Mouse (Mus musculus) erythroblast, embryonic 14.5 days (primary cell): ENCODE data around the gene Rab8b. TPM values are rescaled to one million over a fixed set of nuclear protein-coding genes. Genes with fewer than 3 reads are reported as not detected.
A peak's percentile ranks its signal among the peaks of the same experiment; 100 is the strongest.

Source experiments
- H3K27me3 ChIP-seq: 2 replicates; pipeline ENCODE4 v1.6.1; 2012; ENCODE audit warnings: inconsistent platforms; ENCODE audit not compliant: control insufficient read depth
- H3K36me3 ChIP-seq: 2 replicates; pipeline ENCODE4 v1.6.1; 2012; ENCODE audit warnings: mild to moderate bottlenecking, inconsistent platforms; ENCODE audit not compliant: control insufficient read depth
- H3K4me1 ChIP-seq: 2 replicates; pipeline ENCODE4 v1.6.1; 2012; ENCODE audit warnings: inconsistent platforms; ENCODE audit not compliant: control insufficient read depth
- H3K4me3 ChIP-seq: replicated peaks from 2 replicates; pipeline ENCODE3; 2012; ENCODE audit warnings: moderate library complexity, mild to moderate bottlenecking, inconsistent platforms
- H3K9me3 ChIP-seq: 2 replicates; pipeline ENCODE4 v1.6.1; 2012; ENCODE audit warnings: low read length, inconsistent platforms, mixed read lengths; ENCODE audit not compliant: control insufficient read depth
- GATA1 ChIP-seq: IDR thresholded peaks from 2 replicates; pipeline ENCODE4 v1.6.1; 2012; ENCODE audit warnings: low read length, inconsistent platforms, mixed read lengths
- TAL1 ChIP-seq: IDR thresholded peaks from 3 replicates; pipeline ENCODE4 v1.6.1; 2012; ENCODE audit warnings: low read length, inconsistent platforms, mixed read lengths
- polyA plus RNA-seq: library from polyadenylated mRNA; stranded (reverse); fragments of >175 nt; gene quantifications from 2 replicates; pipeline ENCODE4 v1.2.3, GENCODE M21; 2012

Rab8b gene
- polyA plus RNA-seq, 1 experiment: 0.53 TPM

DNA sequence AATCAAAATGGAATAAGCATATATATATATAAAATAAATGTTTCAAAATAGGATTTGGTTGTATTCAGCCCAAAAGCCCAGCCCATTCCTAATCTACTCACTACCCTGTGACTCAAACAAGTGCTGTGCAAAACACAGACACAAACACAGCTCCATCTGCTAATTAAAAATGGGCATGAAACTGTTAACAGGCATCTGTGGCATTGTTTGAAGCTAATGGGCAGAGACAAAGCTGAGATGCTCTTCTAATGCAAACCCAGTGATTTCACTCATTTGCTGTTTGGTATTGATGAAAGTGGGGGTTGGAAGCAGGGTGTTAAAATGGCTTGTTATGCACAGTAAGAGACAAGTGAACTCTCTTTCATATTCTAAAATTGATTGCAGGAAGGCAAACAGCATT is 7.2 kb downstream of the Rab8b start:
- TF ChIP-seq TAL1 (no peak), GATA1 (no peak)
- peaks cover 2% of the 10 kb centered on the region; the same call in 1 of the 2 replicates for H3K9me3 ChIP-seq
- H3K4me3 ChIP-seq: peak overlapping the region; percentile 91
- H3K36me3 ChIP-seq: peaks cover 95% of the 10 kb centered on the region
- H3K27me3 ChIP-seq: no peaks in the 10 kb centered on the region
- H3K4me1 ChIP-seq: peaks cover 94% of the 10 kb centered on the region

- peaks cover 94% of the 10 kb centered on the region for H3K4me1 ChIP-seq
- TF ChIP-seq TAL1 (no peak), GATA1 (no peak)
- peaks cover 95% of the 10 kb centered on the region for H3K36me3 ChIP-seq
- no peak overlapping the region for H3K4me3 ChIP-seq
- H3K9me3 ChIP-seq: peaks cover 2% of the 10 kb centered on the region; the same call in 1 of the 2 replicates
- no peaks in the 10 kb centered on the region for H3K27me3 ChIP-seq
Measured at GRCm38 (mm10) chr9:66910677-66911076, 8.8 kb downstream of the Rab8b start.

DNA sequence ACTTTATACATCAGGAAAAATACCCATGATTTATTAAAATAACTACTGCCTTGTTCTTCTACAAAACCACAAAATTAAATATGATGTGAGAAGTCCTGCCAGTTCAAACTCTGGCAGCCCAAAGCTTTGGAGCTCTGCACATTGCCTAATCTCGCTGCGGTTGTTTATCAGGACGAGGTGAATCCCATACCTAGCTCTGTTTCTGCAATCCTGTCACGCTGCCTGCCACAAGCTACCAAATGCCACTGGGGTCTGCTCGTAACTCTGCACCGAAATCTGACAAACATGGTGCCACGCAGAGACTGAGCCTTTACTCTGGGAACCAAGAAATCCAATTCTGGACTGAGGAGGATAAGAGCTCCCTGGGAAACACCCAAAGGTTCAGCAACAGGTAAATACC is 9.6 kb downstream of the Rab8b start:
- H3K36me3 ChIP-seq: peaks cover 92% of the 10 kb centered on the region
- H3K9me3 ChIP-seq: peaks cover 2% of the 10 kb centered on the region; the same call in 1 of the 2 replicates
- H3K27me3 ChIP-seq: no peaks in the 10 kb centered on the region
- no peak overlapping the region for H3K4me3 ChIP-seq
- H3K4me1 ChIP-seq: peaks cover 88% of the 10 kb centered on the region
- TF ChIP-seq TAL1: no peak
- no peak for TF ChIP-seq GATA1

DNA sequence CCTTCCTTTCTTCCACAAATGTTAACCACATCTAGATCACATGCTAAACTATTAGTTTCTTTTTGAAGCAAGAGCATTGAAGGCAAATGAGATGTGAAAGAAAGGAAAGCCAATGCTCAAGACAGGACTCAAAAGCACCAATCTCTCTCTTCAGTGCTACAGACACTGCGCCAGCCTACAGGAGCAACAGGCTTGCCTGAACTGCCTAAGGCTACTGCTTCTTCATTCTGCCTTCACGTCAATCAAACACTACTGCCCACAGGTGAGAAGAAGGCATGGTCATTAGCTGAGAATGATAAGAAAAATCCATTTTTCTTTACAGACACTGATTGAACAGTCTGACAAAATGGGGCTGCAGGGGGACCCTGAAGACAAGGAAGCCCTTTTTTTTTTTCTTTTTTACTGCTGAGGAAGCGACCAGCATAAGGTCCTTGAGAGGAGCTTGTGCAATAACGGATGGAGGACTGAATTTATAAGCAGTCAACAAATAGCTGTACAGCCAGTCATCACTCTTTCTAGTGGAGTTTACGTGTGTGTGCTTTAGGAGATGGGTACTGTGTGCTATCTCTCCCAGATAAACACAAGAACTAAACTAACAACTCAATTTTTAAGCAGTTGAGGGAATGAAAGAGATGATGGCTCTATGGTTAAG is 11.6 kb downstream of the Rab8b start:
- no peaks in the 10 kb centered on the region for H3K27me3 ChIP-seq
- no peak overlapping the region for H3K4me3 ChIP-seq
- TF ChIP-seq TAL1 (no peak), GATA1 (no peak)
- H3K4me1 ChIP-seq: peaks cover 79% of the 10 kb centered on the region
- peaks cover 1% of the 10 kb centered on the region; the same call in 1 of the 2 replicates for H3K9me3 ChIP-seq
- peaks cover 90% of the 10 kb centered on the region for H3K36me3 ChIP-seq

DNA sequence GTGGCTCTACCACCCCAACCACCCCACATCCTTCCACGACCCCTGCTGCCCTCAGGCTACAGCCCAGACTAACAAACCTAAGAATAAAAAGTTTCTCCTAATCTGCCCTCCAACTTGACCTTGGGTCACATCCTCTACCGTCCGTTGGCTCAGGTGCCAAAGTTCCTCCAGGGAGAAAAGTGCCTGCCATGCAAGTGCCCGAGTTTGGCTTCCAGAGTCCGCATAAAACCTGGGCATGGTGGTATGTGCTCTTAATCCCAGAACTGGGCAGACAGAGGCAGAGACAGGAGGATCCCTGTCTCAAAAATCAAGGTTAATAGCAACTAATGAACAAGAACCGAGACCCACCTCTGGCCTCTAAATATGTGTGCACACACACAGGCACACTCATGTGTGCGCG is 12.4 kb downstream of the Rab8b start:
- Histone ChIP-seq H3K4me3 (no peak overlapping the region), H3K27me3 (no peaks in the 10 kb centered on the region), H3K36me3 (peaks cover 90% of the 10 kb centered on the region), H3K4me1 (peaks cover 76% of the 10 kb centered on the region), H3K9me3 (peaks cover 1% of the 10 kb centered on the region; the same call in 1 of the 2 replicates)
- TF ChIP-seq TAL1 (no peak), GATA1 (no peak)

DNA sequence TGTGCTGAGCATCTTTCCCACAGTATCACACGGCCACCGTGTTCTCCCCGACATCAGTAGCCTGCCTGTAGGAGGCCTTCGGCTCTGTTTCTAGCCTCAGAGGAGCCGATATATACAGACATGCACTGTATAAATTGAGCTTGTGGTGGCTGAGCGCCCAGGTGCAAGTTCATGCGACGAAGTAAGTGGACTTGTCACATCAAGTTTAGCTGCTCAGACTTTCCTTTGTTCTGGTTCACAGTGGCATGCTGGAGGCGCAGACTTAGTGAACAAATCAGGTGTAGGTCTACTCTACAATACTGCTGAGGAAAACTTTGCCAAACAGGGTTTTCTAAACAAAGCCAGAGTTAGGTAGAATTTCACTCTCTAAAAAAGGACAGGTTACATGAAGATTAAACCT is 13.5 kb downstream of the Rab8b start:
- Histone ChIP-seq H3K4me1 (peaks cover 73% of the 10 kb centered on the region), H3K36me3 (peaks cover 89% of the 10 kb centered on the region), H3K9me3 (peaks cover 7% of the 10 kb centered on the region; the same call in 1 of the 2 replicates), H3K27me3 (no peaks in the 10 kb centered on the region), H3K4me3 (no peak overlapping the region)
- TF ChIP-seq TAL1: no peak

DNA sequence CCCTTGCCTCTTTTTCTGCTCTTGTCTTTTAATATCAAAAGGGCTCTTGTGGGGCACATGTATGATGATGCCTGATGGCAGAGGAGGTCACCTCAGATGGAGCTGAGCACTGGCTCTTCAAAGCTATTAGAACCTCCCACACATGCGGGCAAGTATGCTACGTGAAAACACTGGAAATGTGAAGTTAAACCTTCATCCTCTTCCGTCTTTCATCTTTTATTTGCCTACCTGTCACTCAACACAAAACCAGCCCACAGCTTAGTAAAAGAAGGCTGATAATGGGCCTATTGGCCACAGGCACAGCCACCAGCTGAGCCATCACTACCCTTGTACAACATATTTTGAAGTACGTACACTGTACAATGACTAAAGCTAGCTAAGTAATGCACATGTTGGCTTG is 20.0 kb downstream of the Rab8b start:
- TF ChIP-seq TAL1 (no peak), GATA1 (no peak)
- Histone ChIP-seq H3K27me3 (no peaks in the 10 kb centered on the region), H3K4me1 (peaks cover 84% of the 10 kb centered on the region), H3K4me3 (no peak overlapping the region), H3K9me3 (peaks cover 7% of the 10 kb centered on the region; the same call in 1 of the 2 replicates), H3K36me3 (peaks cover 73% of the 10 kb centered on the region)

GRCm38 (mm10) chr9:66899072-66899471 is 20.4 kb downstream of the Rab8b start:
- Histone ChIP-seq H3K27me3 (no peaks in the 10 kb centered on the region), H3K36me3 (peaks cover 69% of the 10 kb centered on the region), H3K9me3 (peaks cover 7% of the 10 kb centered on the region; the same call in 1 of the 2 replicates), H3K4me1 (peaks cover 87% of the 10 kb centered on the region), H3K4me3 (no peak overlapping the region)
- no peak for TF ChIP-seq TAL1

DNA sequence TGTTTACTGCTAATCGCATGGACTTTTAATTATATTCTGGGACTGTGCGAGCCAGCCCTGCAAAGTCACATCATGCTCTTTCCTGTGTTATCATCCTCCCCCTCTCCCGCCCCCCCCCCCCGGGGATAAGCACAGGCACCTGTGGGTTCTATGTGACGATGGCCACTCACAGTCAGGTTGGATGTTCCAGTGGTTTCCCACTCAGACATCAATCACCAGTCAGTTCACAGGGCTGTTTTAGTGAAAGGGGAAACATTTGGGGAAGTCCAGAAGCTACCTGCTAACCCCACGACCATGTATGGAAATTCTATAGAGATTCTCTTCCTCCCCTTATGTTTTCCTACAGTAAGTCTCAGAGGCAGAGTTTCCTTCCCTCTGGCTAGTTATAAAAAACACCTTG is 21.6 kb downstream of the Rab8b start:
- Histone ChIP-seq H3K4me1 (peaks cover 84% of the 10 kb centered on the region), H3K9me3 (peaks cover 7% of the 10 kb centered on the region; the same call in 1 of the 2 replicates), H3K36me3 (peaks cover 60% of the 10 kb centered on the region), H3K4me3 (no peak overlapping the region), H3K27me3 (no peaks in the 10 kb centered on the region)
- TF ChIP-seq TAL1: no peak
- TF ChIP-seq GATA1: no peak
